Mouse (Mus musculus) heart, postnatal 0 days (tissue): ENCODE results near the gene Tmco1.

Experiments used
- CTCF ChIP-seq: IDR thresholded peaks from 2 replicates; pipeline ENCODE4 v1.5.1; 2016; ENCODE audit warnings: antibody characterized with exemption, control low read depth, low read depth
- EP300 ChIP-seq: IDR thresholded peaks from 2 replicates; pipeline ENCODE4 v1.6.1; 2016; ENCODE audit warnings: antibody characterized with exemption, low read depth

GRCm38 (mm10) chr1:167382316-167382715 is 74.1 kb downstream of the Tmco1 start:
- no peak for TF ChIP-seq CTCF
- TF ChIP-seq EP300: no peak
